Mouse (Mus musculus): ENCODE measurements around the gene Tnfrsf17. TPM values are rescaled to one million over a fixed set of nuclear protein-coding genes. Genes with fewer than 3 reads are reported as not detected.
"Not testable (repeated sequence)": the region's sequence is repeated elsewhere in the genome, so short reads cannot be mapped to it uniquely, and the experiment has no call there.

Gene Tnfrsf17
- polyA plus RNA-seq, 1 experiment from 2014 or later, result not detected

DNA sequence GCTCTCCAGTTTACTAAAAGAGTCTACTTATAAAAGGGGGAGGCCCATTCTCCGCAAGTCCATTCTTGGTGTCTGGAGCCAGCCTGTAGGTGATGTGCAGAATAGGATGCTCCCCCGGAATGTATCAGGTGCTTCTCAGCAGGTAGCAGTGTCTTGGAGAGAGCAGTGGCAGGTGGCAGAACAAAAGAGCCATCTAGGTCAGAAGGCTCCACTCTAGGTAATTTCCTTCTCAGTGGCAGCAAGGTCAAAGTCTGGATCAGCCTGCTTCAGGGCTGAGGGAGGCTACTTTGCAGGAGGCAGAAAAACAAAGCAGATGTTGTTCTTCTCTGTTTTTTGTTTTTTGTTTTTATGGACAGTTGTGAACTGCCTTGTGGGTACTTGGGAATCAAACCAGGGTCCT lies 47.0 kb downstream of the Tnfrsf17 start:
- not testable (repeated sequence) for ATAC-seq (ENCODE audit: low FRiP score); H3K9ac ChIP-seq (ENCODE audit: low read length); H3K27me3 ChIP-seq (ENCODE audit: control insufficient read depth, insufficient read depth, low read length); H3K4me3 ChIP-seq (ENCODE audit: low read depth, low read length); H3K9me3 ChIP-seq (ENCODE audit: control insufficient read depth, low read length); H3K4me2 ChIP-seq; H3K27ac ChIP-seq (ENCODE audit: low read depth, low read length); H3K36me3 ChIP-seq (ENCODE audit: control insufficient read depth, insufficient read depth, low read length); H3K4me1 ChIP-seq (ENCODE audit: control insufficient read depth, insufficient read depth, low read length); DNase-seq (ENCODE audit: low spot score, missing footprints)
- WGBS, result 74% methylated on average over 2 of the region's 2 CpGs

DNA sequence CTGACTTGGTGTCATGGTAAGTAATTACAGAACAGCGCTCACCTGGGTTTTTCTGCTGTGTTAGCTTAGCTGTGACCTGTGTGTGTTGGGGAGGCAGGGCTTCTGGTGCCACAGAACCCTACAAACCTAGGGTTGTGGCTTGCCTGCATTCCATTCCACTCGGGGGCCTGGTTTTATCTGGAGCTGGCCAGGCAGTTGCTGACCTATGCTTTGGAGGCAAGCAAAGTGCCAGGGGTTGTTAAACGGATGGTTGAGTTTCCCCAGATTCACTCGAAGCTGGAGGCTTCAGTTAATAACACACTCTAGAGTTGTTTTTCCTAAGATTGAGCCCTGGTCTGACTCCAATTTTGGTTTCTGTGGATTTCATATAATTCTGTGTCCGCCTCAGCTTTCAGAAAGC lies 52.0 kb downstream of the Tnfrsf17 start:
- H3K27ac ChIP-seq (ENCODE audit: low read depth, low read length), result no peak overlapping the region
- H3K4me3 ChIP-seq (ENCODE audit: low read depth, low read length), result no peak overlapping the region
- WGBS, result 84% methylated on average over 5 of the region's 5 CpGs
- peaks cover 7% of the 10 kb centered on the region; the same call in 1 of the 2 replicates for H3K4me1 ChIP-seq (ENCODE audit: control insufficient read depth, insufficient read depth, low read length)
- H3K9me3 ChIP-seq (ENCODE audit: control insufficient read depth, low read length), result no peaks in the 10 kb centered on the region
- no peaks in the 10 kb centered on the region for H3K36me3 ChIP-seq (ENCODE audit: control insufficient read depth, insufficient read depth, low read length)
- no peak overlapping the region for H3K4me2 ChIP-seq
- no peak overlapping the region for H3K9ac ChIP-seq (ENCODE audit: low read length)
- H3K27me3 ChIP-seq (ENCODE audit: control insufficient read depth, insufficient read depth, low read length), result no peaks in the 10 kb centered on the region
- no peak for DNase-seq (ENCODE audit: low spot score, missing footprints)
- no peak for ATAC-seq (ENCODE audit: low FRiP score)

DNA sequence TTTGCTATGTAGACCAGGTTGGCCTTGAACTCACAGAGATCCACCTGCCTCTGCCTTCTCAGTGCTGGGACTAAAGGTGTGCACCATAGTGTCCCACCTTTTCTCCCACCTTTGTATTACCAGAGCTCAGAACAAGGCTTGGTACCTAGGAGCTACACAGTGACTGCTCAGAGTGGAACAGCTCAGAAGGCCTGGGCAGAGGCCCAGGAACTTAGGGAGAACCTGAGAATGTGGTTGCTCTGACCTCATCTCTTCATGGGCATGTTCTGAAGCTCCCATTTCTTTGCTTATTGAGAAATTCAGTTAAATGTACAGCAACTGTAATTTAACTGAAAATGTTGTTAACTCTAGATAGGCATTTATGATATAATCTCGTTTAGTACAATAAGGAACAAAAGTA lies 53.2 kb downstream of the Tnfrsf17 start:
- no peaks in the 10 kb centered on the region for H3K27me3 ChIP-seq (ENCODE audit: control insufficient read depth, insufficient read depth, low read length)
- H3K9me3 ChIP-seq (ENCODE audit: control insufficient read depth, low read length), result no peaks in the 10 kb centered on the region
- no peak overlapping the region for H3K27ac ChIP-seq (ENCODE audit: low read depth, low read length)
- no peak for ATAC-seq (ENCODE audit: low FRiP score)
- H3K4me1 ChIP-seq (ENCODE audit: control insufficient read depth, insufficient read depth, low read length), result peaks cover 7% of the 10 kb centered on the region; the same call in 1 of the 2 replicates
- DNase-seq (ENCODE audit: low spot score, missing footprints), result no peak
- no peak overlapping the region for H3K4me2 ChIP-seq
- no peaks in the 10 kb centered on the region for H3K36me3 ChIP-seq (ENCODE audit: control insufficient read depth, insufficient read depth, low read length)
- WGBS, result 74% methylated on average over 1 of the region's 1 CpGs
- no peak overlapping the region for H3K4me3 ChIP-seq (ENCODE audit: low read depth, low read length)
- no peak overlapping the region for H3K9ac ChIP-seq (ENCODE audit: low read length)

DNA sequence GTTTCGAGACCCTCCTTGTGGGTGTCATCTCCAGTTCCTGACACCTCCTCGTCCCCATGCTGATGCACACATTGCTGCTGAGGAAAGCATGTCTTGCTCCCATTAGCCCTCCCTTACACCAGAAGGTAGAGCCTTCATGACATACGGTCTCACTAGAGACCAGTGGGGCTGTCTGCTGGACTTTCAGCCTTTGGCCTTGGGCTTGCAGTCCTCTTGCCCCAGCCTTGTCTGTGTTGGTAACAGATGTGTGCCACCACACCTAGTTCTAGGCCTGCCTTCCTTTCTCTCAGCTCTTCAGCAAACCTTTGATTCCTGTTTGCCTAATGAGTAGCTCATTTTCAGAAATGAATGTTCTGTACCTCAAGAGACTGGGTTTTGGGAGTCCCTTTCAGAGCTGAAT lies 54.8 kb downstream of the Tnfrsf17 start:
- no peak for DNase-seq (ENCODE audit: low spot score, missing footprints)
- Histone ChIP-seq H3K27me3 (ENCODE audit: control insufficient read depth, insufficient read depth, low read length) (no peaks in the 10 kb centered on the region), H3K4me2 (no peak overlapping the region), H3K9ac (ENCODE audit: low read length) (no peak overlapping the region), H3K4me3 (ENCODE audit: low read depth, low read length) (no peak overlapping the region), H3K27ac (ENCODE audit: low read depth, low read length) (no peak overlapping the region), H3K4me1 (ENCODE audit: control insufficient read depth, insufficient read depth, low read length) (peaks cover 7% of the 10 kb centered on the region; the same call in 1 of the 2 replicates), H3K36me3 (ENCODE audit: control insufficient read depth, insufficient read depth, low read length) (no peaks in the 10 kb centered on the region), H3K9me3 (ENCODE audit: control insufficient read depth, low read length) (no peaks in the 10 kb centered on the region)
- ATAC-seq (ENCODE audit: low FRiP score), result no peak
- 86% methylated on average over 3 of the region's 3 CpGs for WGBS

DNA sequence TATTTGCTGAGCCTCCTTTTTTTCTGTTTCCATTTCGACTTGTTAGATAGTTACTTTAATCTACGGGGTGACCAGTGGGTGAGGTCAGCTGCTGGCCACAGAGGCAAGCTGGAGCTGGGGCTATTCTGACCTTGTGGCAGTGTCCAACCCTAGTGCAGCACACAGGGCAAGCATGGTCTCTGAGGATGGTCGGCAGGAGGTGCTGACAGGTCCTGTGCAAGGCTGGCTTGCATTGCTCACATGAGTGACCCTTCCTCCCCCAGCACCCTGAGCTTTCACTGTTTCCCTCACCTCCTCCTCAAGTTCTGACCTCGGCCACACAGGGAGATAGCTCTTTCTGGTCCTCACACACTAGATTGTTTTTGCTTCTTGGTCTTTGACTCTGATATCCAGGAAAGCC lies 55.5 kb downstream of the Tnfrsf17 start:
- Histone ChIP-seq H3K9me3 (ENCODE audit: control insufficient read depth, low read length) (no peaks in the 10 kb centered on the region), H3K4me3 (ENCODE audit: low read depth, low read length) (no peak overlapping the region), H3K27ac (ENCODE audit: low read depth, low read length) (no peak overlapping the region; the same call in 1 of the 2 replicates), H3K4me2 (no peak overlapping the region), H3K4me1 (ENCODE audit: control insufficient read depth, insufficient read depth, low read length) (peaks cover 7% of the 10 kb centered on the region; the same call in 1 of the 2 replicates), H3K27me3 (ENCODE audit: control insufficient read depth, insufficient read depth, low read length) (no peaks in the 10 kb centered on the region), H3K36me3 (ENCODE audit: control insufficient read depth, insufficient read depth, low read length) (no peaks in the 10 kb centered on the region), H3K9ac (ENCODE audit: low read length) (no peak overlapping the region)
- DNase-seq (ENCODE audit: low spot score, missing footprints) (no peak), ATAC-seq (ENCODE audit: low FRiP score) (peak; percentile 4; the same call in 1 of the 2 replicates)
- 48% methylated on average over 4 of the region's 4 CpGs for WGBS

DNA sequence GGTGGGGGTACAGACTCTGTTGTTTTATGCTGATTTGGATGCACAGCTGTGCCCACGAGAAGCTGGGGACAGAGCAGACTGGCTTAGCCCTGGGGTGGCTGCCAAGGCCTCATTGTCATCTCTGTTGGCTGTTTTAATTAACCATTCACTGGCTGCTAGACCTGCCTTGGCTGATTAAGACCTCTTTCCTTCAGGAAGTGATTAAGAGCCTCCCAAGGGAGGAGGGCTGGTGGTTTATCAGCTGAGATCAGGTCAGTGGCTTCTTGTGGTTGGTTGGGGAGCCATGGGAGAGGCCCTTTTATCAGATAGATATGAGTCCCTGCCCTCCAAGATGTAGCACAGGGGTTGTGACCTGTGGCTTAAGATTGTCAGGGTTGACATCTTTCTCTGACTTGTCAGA lies 56.0 kb downstream of the Tnfrsf17 start:
- ATAC-seq (ENCODE audit: low FRiP score) (peak; percentile 79), DNase-seq (ENCODE audit: low spot score, missing footprints) (no peak)
- no peak overlapping the region for H3K9ac ChIP-seq (ENCODE audit: low read length)
- H3K4me3 ChIP-seq (ENCODE audit: low read depth, low read length), result no peak overlapping the region
- H3K27ac ChIP-seq (ENCODE audit: low read depth, low read length), result no peak overlapping the region; the same call in 1 of the 2 replicates
- H3K36me3 ChIP-seq (ENCODE audit: control insufficient read depth, insufficient read depth, low read length), result no peaks in the 10 kb centered on the region
- no peaks in the 10 kb centered on the region for H3K27me3 ChIP-seq (ENCODE audit: control insufficient read depth, insufficient read depth, low read length)
- peaks cover 7% of the 10 kb centered on the region; the same call in 1 of the 2 replicates for H3K4me1 ChIP-seq (ENCODE audit: control insufficient read depth, insufficient read depth, low read length)
- no peak overlapping the region for H3K4me2 ChIP-seq
- WGBS, result 0% methylated on average over 1 of the region's 1 CpGs
- H3K9me3 ChIP-seq (ENCODE audit: control insufficient read depth, low read length), result no peaks in the 10 kb centered on the region

Other genes starting within 250 kb of the Tnfrsf17 start
- 61.8 and 63.4 TPM in 2 replicates for gene Litaf, start 247.7 kb upstream of the Tnfrsf17 start, polyA plus RNA-seq (2014; fragmentation: Nextera tagmentation; extraction: Ambion mirVana)
- 27.3 and 31.0 TPM in 2 replicates for gene Txndc11, start 179.2 kb upstream of the Tnfrsf17 start, polyA plus RNA-seq (2014; fragmentation: Nextera tagmentation; extraction: Ambion mirVana)
- gene Zc3h7a, start 137.4 kb upstream of the Tnfrsf17 start, polyA plus RNA-seq (2014; fragmentation: Nextera tagmentation; extraction: Ambion mirVana), result 82.2 and 87.5 TPM in 2 replicates
- gene Rsl1d1, start 110.5 kb upstream of the Tnfrsf17 start, polyA plus RNA-seq (2014; fragmentation: Nextera tagmentation; extraction: Ambion mirVana), result 276 and 303 TPM in 2 replicates
- 87.6 and 95.2 TPM in 2 replicates for gene Gspt1, start 59.5 kb upstream of the Tnfrsf17 start, polyA plus RNA-seq (2014; fragmentation: Nextera tagmentation; extraction: Ambion mirVana)
- 7.1 and 10.0 TPM in 2 replicates for gene Snx29, start 9.1 kb downstream of the Tnfrsf17 start, polyA plus RNA-seq (2014; fragmentation: Nextera tagmentation; extraction: Ambion mirVana)

All from midbrain, embryonic 11.5 days (tissue).